Mouse (Mus musculus) brain, embryonic 14.5 days (tissue): ENCODE results near the gene Sarm1.

Source experiments
- CTCF ChIP-seq: fragments of 200-500 bp; IDR thresholded peaks from 2 replicates; pipeline ENCODE4 v1.5.1; 2012; ENCODE audit warnings: inconsistent platforms, mild to moderate bottlenecking, moderate library complexity, borderline replicate concordance; ENCODE audit not compliant: insufficient read depth, insufficient read length; ENCODE audit errors: extremely low read depth
- POLR2A ChIP-seq: fragments of 200-500 bp; IDR thresholded peaks from 2 replicates; pipeline ENCODE4 v1.6.1; 2012; ENCODE audit warnings: mild to moderate bottlenecking, inconsistent platforms, borderline replicate concordance; ENCODE audit not compliant: poor library complexity, insufficient read depth, insufficient read length, severe bottlenecking; ENCODE audit errors: extremely low read depth

DNA sequence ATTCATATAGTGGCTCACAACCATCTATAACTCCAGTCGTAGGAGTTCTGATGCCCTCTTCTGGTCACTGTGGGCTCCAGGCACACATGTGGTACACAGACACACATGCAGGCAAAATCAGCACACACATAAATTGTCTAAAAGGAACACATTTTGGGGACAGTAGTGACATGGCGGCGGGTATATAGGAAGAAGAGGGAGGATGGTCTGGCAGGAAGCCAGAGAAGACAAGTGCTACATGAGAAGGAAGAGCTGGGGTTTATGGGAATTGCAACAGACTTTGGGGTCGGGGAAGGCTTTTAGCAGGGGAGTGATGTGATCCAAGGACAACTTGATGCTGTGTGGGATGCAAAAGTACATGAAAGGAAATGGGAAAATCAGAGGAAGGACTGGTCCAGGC lies 37.0 kb upstream of the Sarm1 start:
- no peak for TF ChIP-seq CTCF
- TF ChIP-seq POLR2A: no peak
